Mouse (Mus musculus) testis, adult 2 months (tissue): ENCODE data around the gene Tspan18.

Experiments used
- CTCF ChIP-seq: fragments of 200-500 bp; IDR thresholded peaks from 2 replicates; pipeline ENCODE4 v1.5.1; 2012; ENCODE audit warnings: low read depth, mild to moderate bottlenecking, inconsistent platforms, low read length, moderate library complexity; ENCODE audit not compliant: control insufficient read depth, insufficient read depth, insufficient replicate concordance
- POLR2A ChIP-seq: fragments of 200-500 bp; IDR thresholded peaks from 2 replicates; pipeline ENCODE4 v1.6.1; 2012; ENCODE audit warnings: low read depth, mild to moderate bottlenecking, inconsistent platforms, low read length, moderate library complexity; ENCODE audit not compliant: control insufficient read depth

- no peak for TF ChIP-seq CTCF
- no peak for TF ChIP-seq POLR2A
These were observed 58.3 kb downstream of the Tspan18 start for GRCm38 (mm10) chr2:93276026-93276425.
